Mouse (Mus musculus) lung, embryonic 14.5 days (tissue): ENCODE measurements at regions not wholly inside any gene's neighbourhood (a gene's known extent, or its start where the extent isn't known, plus 50 kb on each side); places are given as distances from the start of the nearest gene placed in this dataset.
A peak's percentile ranks its signal among the peaks of the same experiment; 100 is the strongest.

Experiments
- ATAC-seq: fragments of 200-750 bp; cut with Nextera tagmentation; 2 replicates; pipeline ENCODE4 v1.8.0; 2017; ENCODE audit warnings: mild to moderate bottlenecking, moderate TSS enrichment, moderate library complexity; ENCODE audit not compliant: insufficient read depth
- DNase-seq: peaks from one replicate; pipeline ENCODE4 v3.0.0-alpha.2; 2015
- H3K27ac ChIP-seq: fragments of 300-500 bp; sonication (generic); 2 replicates; pipeline ENCODE4 v1.5.1; 2014; ENCODE audit warnings: low read depth, mild to moderate bottlenecking, moderate library complexity
- H3K27me3 ChIP-seq: fragments of 300-500 bp; sonication (generic); 2 replicates; pipeline ENCODE4 v1.6.1; 2014; ENCODE audit warnings: low read length, control low read depth; ENCODE audit not compliant: insufficient read depth
- H3K36me3 ChIP-seq: fragments of 300-500 bp; sonication (generic); 2 replicates; pipeline ENCODE4 v1.6.1; 2014; ENCODE audit warnings: control low read depth; ENCODE audit not compliant: insufficient read depth
- H3K4me1 ChIP-seq: fragments of 300-500 bp; sonication (generic); 2 replicates; pipeline ENCODE4 v1.6.1; 2014; ENCODE audit warnings: antibody characterized with exemption, control low read depth; ENCODE audit not compliant: insufficient read depth
- H3K4me2 ChIP-seq: fragments of 300-500 bp; sonication (generic); 2 replicates; pipeline ENCODE4 v1.6.1; 2014; ENCODE audit warnings: mild to moderate bottlenecking
- H3K4me3 ChIP-seq: fragments of 300-500 bp; sonication (generic); 2 replicates; pipeline ENCODE4 v1.5.1; 2014; ENCODE audit warnings: low read depth, low read length
- H3K9ac ChIP-seq: fragments of 300-500 bp; sonication (generic); 2 replicates; pipeline ENCODE4 v1.6.1; 2014
- H3K9me3 ChIP-seq: fragments of 300-500 bp; sonication (generic); 2 replicates; pipeline ENCODE4 v1.6.1; 2016; ENCODE audit warnings: low read depth, low read length, control low read depth
- CTCF ChIP-seq: IDR thresholded peaks from 2 replicates; pipeline ENCODE4 v1.5.1; 2016; ENCODE audit warnings: antibody characterized with exemption, low read depth
- WGBS: fragments of 180-500 bp; shearing (Covaris S2); extraction: QIAGEN DNeasy Blood & Tissue Kit; methylation state at CpG from one replicate; pipeline ENCODE4 v1.1.7; 2014; 5-methylcytosine and 5-hydroxymethylcytosine counted together

DNA sequence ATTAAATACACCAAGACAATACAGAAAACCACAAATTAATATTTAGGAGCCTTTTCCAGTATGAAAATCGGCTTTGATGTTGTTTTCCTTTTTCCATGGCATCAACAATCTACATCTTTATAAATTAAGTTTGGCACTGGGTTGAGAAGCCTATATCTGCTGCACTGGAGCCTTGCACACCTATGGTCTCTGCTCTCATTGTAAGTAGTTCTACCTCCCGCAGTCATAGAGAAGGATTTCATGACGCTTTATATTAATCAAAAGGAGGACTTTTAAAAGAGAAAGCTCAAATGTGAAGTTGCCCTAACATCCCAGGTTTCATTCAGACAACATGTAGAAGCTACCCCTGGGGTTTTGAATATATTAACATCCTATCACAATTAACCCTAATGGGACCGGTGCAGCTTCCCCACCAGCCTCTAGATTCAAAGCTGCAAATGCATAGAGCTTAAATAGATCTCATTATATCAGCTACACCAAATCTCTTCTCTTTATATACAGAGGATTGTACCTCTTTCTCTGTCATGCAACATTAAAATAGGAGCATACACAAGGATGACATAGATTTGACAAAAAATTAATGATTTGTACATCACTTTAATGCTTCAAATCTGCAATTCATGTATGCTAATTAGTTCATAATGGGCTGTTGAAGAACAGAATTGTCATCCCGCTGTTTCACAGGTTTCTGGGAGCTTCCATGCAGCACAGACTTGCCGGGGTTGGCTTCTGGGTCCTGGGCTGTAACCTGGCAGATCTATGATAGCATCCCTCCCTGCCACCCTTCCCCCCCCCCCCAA is 166.6 kb upstream of the Pard3b start:
- no peak for TF ChIP-seq CTCF
- no peak overlapping the region for H3K9ac ChIP-seq
- H3K4me1 ChIP-seq = no peaks in the 10 kb centered on the region
- no peaks in the 10 kb centered on the region for H3K9me3 ChIP-seq
- H3K4me3 ChIP-seq = no peak overlapping the region
- H3K27me3 ChIP-seq = no peaks in the 10 kb centered on the region
- no peak overlapping the region for H3K27ac ChIP-seq
- H3K4me2 ChIP-seq = no peak overlapping the region
- H3K36me3 ChIP-seq = no peaks in the 10 kb centered on the region
- no peak for ATAC-seq
- DNase-seq = no peak
- WGBS = 79% methylated on average over 6 of the region's 6 CpGs

DNA sequence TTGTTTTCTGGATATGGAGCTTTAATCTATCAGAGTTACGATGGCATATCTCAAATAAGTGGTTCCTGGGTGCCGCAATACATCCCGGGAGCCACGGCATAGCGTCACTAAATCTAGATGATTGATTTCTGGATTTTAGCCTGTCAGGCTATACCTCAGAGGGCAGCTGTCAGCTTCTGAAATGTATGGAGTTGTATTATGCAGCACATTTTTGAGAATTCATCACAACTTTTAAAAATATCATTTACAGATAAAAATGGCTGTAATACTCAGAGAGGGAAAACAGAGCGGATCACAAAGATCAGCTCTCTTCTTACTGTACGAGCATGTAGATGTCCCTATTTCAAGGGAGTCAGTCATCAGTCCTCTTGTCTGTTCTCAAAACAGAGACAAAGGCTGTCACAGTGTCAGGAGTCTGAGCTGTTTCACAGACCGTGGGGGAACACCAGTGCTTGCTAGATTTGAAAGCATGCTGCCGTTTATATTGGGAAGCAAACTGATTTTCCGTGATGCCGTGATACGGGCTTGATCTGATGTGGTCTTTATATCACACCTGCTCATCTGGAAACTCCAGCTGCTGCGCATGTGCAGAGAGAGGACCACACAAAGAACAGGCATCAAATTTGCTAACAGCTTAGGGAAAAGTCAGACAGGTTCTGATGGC is 165.9 kb upstream of the Pard3b start:
- ATAC-seq = no peak
- no peaks in the 10 kb centered on the region for H3K9me3 ChIP-seq
- no peak for TF ChIP-seq CTCF
- WGBS = 51% methylated on average over 13 of the region's 13 CpGs
- no peak overlapping the region for H3K4me3 ChIP-seq
- H3K27ac ChIP-seq = no peak overlapping the region
- H3K36me3 ChIP-seq = no peaks in the 10 kb centered on the region
- no peaks in the 10 kb centered on the region for H3K4me1 ChIP-seq
- peak; percentile 1 for DNase-seq
- no peak overlapping the region for H3K9ac ChIP-seq
- H3K4me2 ChIP-seq = no peak overlapping the region
- no peaks in the 10 kb centered on the region for H3K27me3 ChIP-seq

DNA sequence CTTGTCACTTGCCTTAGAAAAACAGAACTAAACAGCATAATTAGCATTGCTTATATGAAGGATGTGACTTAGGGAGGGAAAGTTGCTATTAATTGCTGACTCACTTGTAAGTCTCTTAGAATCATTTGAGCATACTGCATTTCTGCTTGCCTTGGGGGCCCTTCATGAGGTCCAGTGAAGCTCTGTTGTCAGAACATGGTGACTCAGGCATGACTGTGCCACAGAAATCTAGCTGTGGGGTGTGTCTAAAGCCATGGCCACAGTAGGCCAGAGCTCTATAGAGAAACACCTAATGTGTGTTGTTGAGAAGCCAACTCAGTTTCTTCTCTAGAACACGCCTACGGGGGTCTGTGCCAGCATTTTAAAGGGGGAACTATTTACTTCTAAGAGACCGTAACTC is 153.2 kb upstream of the Pard3b start:
- no peak overlapping the region for H3K27ac ChIP-seq
- no peak for TF ChIP-seq CTCF
- H3K9ac ChIP-seq = no peak overlapping the region
- H3K27me3 ChIP-seq = no peaks in the 10 kb centered on the region
- H3K36me3 ChIP-seq = no peaks in the 10 kb centered on the region
- 92% methylated on average over 3 of the region's 3 CpGs for WGBS
- no peak overlapping the region for H3K4me2 ChIP-seq
- no peaks in the 10 kb centered on the region for H3K4me1 ChIP-seq
- no peaks in the 10 kb centered on the region for H3K9me3 ChIP-seq
- DNase-seq = no peak
- no peak overlapping the region for H3K4me3 ChIP-seq
- ATAC-seq = no peak

DNA sequence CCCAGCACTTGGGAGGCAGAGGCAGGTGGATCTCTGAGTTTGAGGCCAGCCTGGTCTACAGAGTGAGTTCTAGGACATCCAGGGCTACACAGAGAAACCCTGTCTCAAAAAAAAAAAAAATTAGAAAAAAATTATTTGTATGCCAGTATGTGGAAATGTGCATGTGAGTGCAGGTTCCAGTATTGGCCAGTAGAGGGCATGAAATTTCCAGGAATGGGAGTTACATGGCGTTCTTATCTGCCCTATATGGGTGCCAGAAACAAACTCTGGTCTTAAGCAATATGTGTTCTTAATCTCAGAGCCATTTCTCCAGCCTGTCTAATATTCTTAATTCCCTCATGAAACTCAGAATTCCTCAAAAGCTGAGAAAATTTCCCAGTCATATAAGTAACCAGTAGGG is 113.7 kb upstream of the Pard3b start:
- Histone ChIP-seq H3K27me3 (no peaks in the 10 kb centered on the region), H3K9me3 (no peaks in the 10 kb centered on the region), H3K4me1 (no peaks in the 10 kb centered on the region), H3K4me3 (no peak overlapping the region), H3K27ac (no peak overlapping the region), H3K36me3 (no peaks in the 10 kb centered on the region), H3K9ac (no peak overlapping the region), H3K4me2 (no peak overlapping the region)
- ATAC-seq (no peak), DNase-seq (no peak)
- peak; percentile 42 for TF ChIP-seq CTCF
- 57% methylated on average over 1 of the region's 1 CpGs for whole genome bisulfite sequencing

DNA sequence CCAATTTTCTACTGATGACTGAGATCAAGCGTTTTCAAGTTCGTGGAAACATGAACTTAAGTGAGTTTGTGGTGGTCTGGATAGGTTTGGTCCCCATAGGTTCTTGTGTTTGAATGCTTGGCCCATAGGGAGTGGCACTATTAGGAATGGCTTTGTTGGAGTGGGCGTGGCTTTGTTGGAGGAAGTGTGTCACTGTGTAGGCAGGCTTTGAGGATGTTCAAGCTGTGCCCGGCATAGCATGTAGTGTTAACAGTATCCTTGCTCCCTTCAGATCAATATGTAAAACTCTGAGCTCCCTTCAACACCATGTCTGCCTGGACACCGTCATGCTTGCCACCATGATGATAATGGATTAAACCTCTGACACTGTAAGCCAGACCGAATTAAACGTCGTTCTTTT is 112.7 kb upstream of the Pard3b start:
- Histone ChIP-seq H3K36me3 (no peaks in the 10 kb centered on the region), H3K27ac (no peak overlapping the region), H3K9me3 (no peaks in the 10 kb centered on the region), H3K27me3 (no peaks in the 10 kb centered on the region), H3K9ac (no peak overlapping the region), H3K4me2 (no peak overlapping the region), H3K4me3 (no peak overlapping the region), H3K4me1 (peaks cover 2% of the 10 kb centered on the region; the same call in 1 of the 2 replicates)
- WGBS = 82% methylated on average over 8 of the region's 8 CpGs
- no peak for ATAC-seq
- TF ChIP-seq CTCF = no peak
- DNase-seq = no peak

DNA sequence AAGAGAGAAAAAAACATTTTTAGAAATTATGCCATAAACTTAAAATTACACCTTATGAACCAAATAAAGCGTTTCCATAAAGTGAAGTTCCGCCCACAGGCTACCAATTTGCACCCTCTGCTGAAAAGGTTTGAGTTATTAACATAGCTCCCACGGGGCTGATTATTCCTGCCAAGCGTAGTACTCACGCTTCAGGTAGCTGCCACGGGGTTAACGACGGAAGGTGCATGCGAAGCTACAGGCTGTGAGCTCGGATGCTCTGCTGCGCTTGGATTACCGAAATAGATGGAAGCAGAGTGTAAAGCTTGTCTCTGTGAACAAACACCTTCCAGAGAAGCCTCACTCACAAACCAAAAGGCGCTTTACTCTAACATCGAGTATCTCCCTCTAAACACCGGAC is 109.9 kb upstream of the Pard3b start:
- H3K36me3 ChIP-seq = no peaks in the 10 kb centered on the region
- no peaks in the 10 kb centered on the region for H3K9me3 ChIP-seq
- no peaks in the 10 kb centered on the region for H3K27me3 ChIP-seq
- H3K4me1 ChIP-seq = peaks cover 9% of the 10 kb centered on the region
- no peak for ATAC-seq
- DNase-seq = no peak
- H3K4me2 ChIP-seq = no peak overlapping the region
- H3K9ac ChIP-seq = no peak overlapping the region
- 86% methylated on average over 15 of the region's 15 CpGs for WGBS
- no peak overlapping the region for H3K27ac ChIP-seq
- no peak for TF ChIP-seq CTCF
- no peak overlapping the region for H3K4me3 ChIP-seq

DNA sequence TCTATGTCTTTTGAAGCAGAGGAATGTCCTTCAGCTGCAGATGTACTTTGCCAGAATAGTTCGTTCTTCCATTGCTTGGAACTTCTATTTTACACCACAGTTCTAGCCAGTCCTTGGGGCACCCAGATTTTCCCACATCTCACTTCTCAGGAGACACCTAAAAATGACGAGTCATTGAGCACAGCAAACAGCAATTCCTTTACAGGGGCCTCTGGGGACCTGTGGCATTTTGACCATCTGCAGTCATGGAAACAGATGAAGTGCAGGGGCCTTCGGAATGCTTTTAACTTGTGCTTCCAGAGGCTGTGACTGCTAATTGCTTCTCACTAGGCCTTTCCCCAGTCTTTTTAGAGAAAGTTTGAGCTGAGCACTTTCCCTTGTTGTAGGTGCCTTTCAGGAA is 108.5 kb upstream of the Pard3b start:
- H3K4me1 ChIP-seq = peaks cover 9% of the 10 kb centered on the region
- no peak overlapping the region for H3K4me2 ChIP-seq
- DNase-seq (peak; percentile 31), ATAC-seq (no peak)
- H3K9ac ChIP-seq = no peak overlapping the region
- TF ChIP-seq CTCF = no peak
- H3K4me3 ChIP-seq = no peak overlapping the region
- H3K36me3 ChIP-seq = no peaks in the 10 kb centered on the region
- no peaks in the 10 kb centered on the region for H3K27me3 ChIP-seq
- 16% methylated on average over 3 of the region's 3 CpGs for WGBS
- H3K9me3 ChIP-seq = no peaks in the 10 kb centered on the region
- H3K27ac ChIP-seq = no peak overlapping the region
